ENCODE assay signal across 17 mouse cellular contexts in genomic region chr16:7051991-7052390, GRCm38 (mm10).
DNase-seq lines count a peak whose midpoint lies in the region; ATAC-seq lines count a peak whose summit lies in the region.
"Had no signal": no experiment of that assay in that cellular context is flagged by ENCODE, and none has a peak within 500 bp of the region (broad histone marks: within the 10 kb centered on the region; RNA-seq: fewer than 3 reads in every experiment).

No protein-coding gene starts in this region.

- no peaks in the 10 kb centered on the region for H3K9me3 ChIP-seq in forebrain, embryonic 12.5 days
- no peaks in the 10 kb centered on the region for H3K9me3 ChIP-seq in forebrain, embryonic 10.5 days
- H3K9me3 ChIP-seq in midbrain, embryonic 11.5 days (ENCODE audit: control insufficient read depth, low read length) = no peaks in the 10 kb centered on the region
- H3K9me3 ChIP-seq in midbrain, embryonic 10.5 days (replicated peaks) = no peaks in the 10 kb centered on the region
- H3K9me3 ChIP-seq in limb, embryonic 10.5 days (replicated peaks) = no peaks in the 10 kb centered on the region
- H3K9me3 ChIP-seq in neural tube, embryonic 14.5 days (ENCODE audit: control insufficient read depth, low read length) = no peaks in the 10 kb centered on the region
- no peaks in the 10 kb centered on the region for H3K9me3 ChIP-seq in heart, embryonic 12.5 days (replicated peaks)
- H3K9me3 ChIP-seq: limb, embryonic 15.5 days had no signal

- WGBS in forebrain, embryonic 12.5 days = 52% methylated on average over 9 of the region's 9 CpGs
- WGBS in forebrain, embryonic 10.5 days = 66% methylated on average over 9 of the region's 9 CpGs
- WGBS in midbrain, embryonic 11.5 days = 55% methylated on average over 9 of the region's 9 CpGs
- WGBS in midbrain, embryonic 10.5 days = 61% methylated on average over 9 of the region's 9 CpGs
- WGBS in limb, embryonic 10.5 days = 83% methylated on average over 9 of the region's 9 CpGs
- WGBS in neural tube, embryonic 14.5 days = 48% methylated on average over 9 of the region's 9 CpGs
- 65% methylated on average over 9 of the region's 9 CpGs for WGBS in heart, embryonic 12.5 days

- H3K36me3 ChIP-seq in forebrain, embryonic 12.5 days (replicated peaks) = no peaks in the 10 kb centered on the region
- no peaks in the 10 kb centered on the region for H3K36me3 ChIP-seq in forebrain, embryonic 10.5 days (replicated peaks)
- no peaks in the 10 kb centered on the region for H3K36me3 ChIP-seq in midbrain, embryonic 11.5 days (ENCODE audit: control insufficient read depth, insufficient read depth, low read length)
- no peaks in the 10 kb centered on the region for H3K36me3 ChIP-seq in midbrain, embryonic 10.5 days
- no peaks in the 10 kb centered on the region for H3K36me3 ChIP-seq in limb, embryonic 10.5 days
- H3K36me3 ChIP-seq in neural tube, embryonic 14.5 days (ENCODE audit: control insufficient read depth, insufficient read depth, low read length) = 0 out of 2 replicates have a peak, but pooled peaks cover 3% of the 10 kb centered on the region
- no peaks in the 10 kb centered on the region for H3K36me3 ChIP-seq in heart, embryonic 12.5 days
- H3K36me3 ChIP-seq: limb, embryonic 15.5 days had no signal

- ATAC-seq in forebrain, embryonic 12.5 days (ENCODE audit: low FRiP score) = no peak
- ATAC-seq in midbrain, embryonic 11.5 days (ENCODE audit: low FRiP score) = no peak
- no peak for ATAC-seq in neural tube, embryonic 14.5 days (ENCODE audit: low read depth)
- no peak for ATAC-seq in heart, embryonic 12.5 days (ENCODE audit: insufficient number of reproducible peaks, low FRiP score)

- peak overlapping the region; percentile 27; the same call in 1 of the 2 replicates for H3K4me2 ChIP-seq in forebrain, embryonic 12.5 days
- peak overlapping the region; percentile 16; the same call in 1 of the 2 replicates for H3K4me2 ChIP-seq in midbrain, embryonic 11.5 days
- peak overlapping the region; percentile 30; the same call in 1 of the 2 replicates for H3K4me2 ChIP-seq in neural tube, embryonic 14.5 days (ENCODE audit: low read depth, low read length)
- H3K4me2 ChIP-seq in heart, embryonic 12.5 days = no peak overlapping the region
- H3K4me2 ChIP-seq: limb, embryonic 15.5 days had no signal

- H3K4me1 ChIP-seq in forebrain, embryonic 12.5 days = peaks cover 34% of the 10 kb centered on the region
- H3K4me1 ChIP-seq in forebrain, embryonic 10.5 days = peaks cover 40% of the 10 kb centered on the region
- peaks cover 11% of the 10 kb centered on the region for H3K4me1 ChIP-seq in midbrain, embryonic 11.5 days (ENCODE audit: control insufficient read depth, insufficient read depth, low read length)
- H3K4me1 ChIP-seq in midbrain, embryonic 10.5 days = peaks cover 35% of the 10 kb centered on the region
- H3K4me1 ChIP-seq in limb, embryonic 10.5 days = peaks cover 18% of the 10 kb centered on the region
- peaks cover 53% of the 10 kb centered on the region for H3K4me1 ChIP-seq in neural tube, embryonic 14.5 days (ENCODE audit: control insufficient read depth, insufficient read depth, low read length)
- peaks cover 4% of the 10 kb centered on the region; the same call in 1 of the 2 replicates for H3K4me1 ChIP-seq in heart, embryonic 12.5 days (replicated peaks)

- no peak overlapping the region for H3K27ac ChIP-seq in forebrain, embryonic 12.5 days
- no peak overlapping the region for H3K27ac ChIP-seq in forebrain, embryonic 10.5 days
- H3K27ac ChIP-seq in midbrain, embryonic 11.5 days (ENCODE audit: low read depth, low read length) = no peak overlapping the region; the same call in 1 of the 2 replicates
- no peak overlapping the region; the same call in 1 of the 2 replicates for H3K27ac ChIP-seq in midbrain, embryonic 10.5 days (replicated peaks)
- H3K27ac ChIP-seq in limb, embryonic 10.5 days = 0 out of 2 replicates have a peak overlapping the region, but pooled peaks have one; percentile 46
- peak overlapping the region; percentile 78 for H3K27ac ChIP-seq in neural tube, embryonic 14.5 days (ENCODE audit: low read depth, low read length)
- H3K27ac ChIP-seq in heart, embryonic 12.5 days (ENCODE audit: poor library complexity, severe bottlenecking) = no peak overlapping the region
- H3K27ac ChIP-seq: limb, embryonic 15.5 days had no signal

- DNase-seq in forebrain, embryonic 10.5 days (ENCODE audit: extremely low spot score, low spot score) = no peak
- DNase-seq in midbrain, embryonic 11.5 days (ENCODE audit: low spot score, missing footprints) = peak; percentile 90
- DNase-seq in midbrain, embryonic 10.5 days (ENCODE audit: low spot score) = no peak
- DNase-seq in limb, embryonic 10.5 days (ENCODE audit: low spot score) = no peak
- no peak for DNase-seq in adrenal gland, postnatal 25 days
- DNase-seq: cerebellum, postnatal 14 days; kidney, adult 11 months; kidney, postnatal 14 days; layer of hippocampus, adult 9-11 months; lung, postnatal 4 days; thymus, adult 2 months had no signal

- H3K27me3 ChIP-seq in forebrain, embryonic 12.5 days = peaks cover 46% of the 10 kb centered on the region
- peaks cover 50% of the 10 kb centered on the region for H3K27me3 ChIP-seq in forebrain, embryonic 10.5 days (ENCODE audit: poor library complexity, severe bottlenecking)
- no peaks in the 10 kb centered on the region for H3K27me3 ChIP-seq in midbrain, embryonic 11.5 days (ENCODE audit: control insufficient read depth, insufficient read depth, low read length)
- peaks cover 53% of the 10 kb centered on the region for H3K27me3 ChIP-seq in midbrain, embryonic 10.5 days (ENCODE audit: low read depth, poor library complexity, severe bottlenecking)
- H3K27me3 ChIP-seq in limb, embryonic 10.5 days (ENCODE audit: low read depth, poor library complexity, severe bottlenecking) = peaks cover 8% of the 10 kb centered on the region; the same call in 1 of the 2 replicates
- H3K27me3 ChIP-seq in neural tube, embryonic 14.5 days (ENCODE audit: control insufficient read depth, insufficient read depth, low read length) = no peaks in the 10 kb centered on the region
- 0 out of 2 replicates have a peak, but pooled peaks cover 5% of the 10 kb centered on the region for H3K27me3 ChIP-seq in heart, embryonic 12.5 days (replicated peaks)
- H3K27me3 ChIP-seq: CH12.LX; limb, embryonic 15.5 days had no signal

- H3K4me3 ChIP-seq in forebrain, embryonic 12.5 days (replicated peaks) = no peak overlapping the region
- no peak overlapping the region for H3K4me3 ChIP-seq in forebrain, embryonic 10.5 days
- no peak overlapping the region for H3K4me3 ChIP-seq in midbrain, embryonic 11.5 days (ENCODE audit: low read depth, low read length)
- H3K4me3 ChIP-seq in midbrain, embryonic 10.5 days = no peak overlapping the region
- H3K4me3 ChIP-seq in limb, embryonic 10.5 days = no peak overlapping the region
- H3K4me3 ChIP-seq in neural tube, embryonic 14.5 days (ENCODE audit: low read depth, low read length) = no peak overlapping the region
- H3K4me3 ChIP-seq in heart, embryonic 12.5 days = no peak overlapping the region
- H3K4me3 ChIP-seq: erythroblast, embryonic 14.5 days; limb, embryonic 15.5 days had no signal

- no peak overlapping the region for H3K9ac ChIP-seq in forebrain, embryonic 12.5 days
- H3K9ac ChIP-seq in midbrain, embryonic 11.5 days (ENCODE audit: low read length) = peak overlapping the region; percentile 20; the same call in 1 of the 2 replicates
- H3K9ac ChIP-seq in neural tube, embryonic 14.5 days (replicated peaks; ENCODE audit: low read depth, low read length) = no peak overlapping the region; the same call in 1 of the 2 replicates
- no peak overlapping the region for H3K9ac ChIP-seq in heart, embryonic 12.5 days
- H3K9ac ChIP-seq: limb, embryonic 15.5 days had no signal

Comparison
In these comparisons a context has a peak if more than half of its experiments do, and no peak if none do; other contexts are left out.
1. H3K27ac ChIP-seq: peak in limb, embryonic 10.5 days (single experiment) and neural tube, embryonic 14.5 days (single experiment); none in forebrain, embryonic 12.5 days (single experiment), forebrain, embryonic 10.5 days (single experiment), midbrain, embryonic 11.5 days (single experiment), midbrain, embryonic 10.5 days (single experiment) and heart, embryonic 12.5 days (single experiment).